ENCODE assay signal across 8 mouse cellular contexts in genomic region chr7:139368218-139368617, GRCm38 (mm10). TPM values are rescaled to one million over a fixed set of nuclear protein-coding genes. Genes with fewer than 3 reads are reported as not detected.
DNase-seq lines count a peak whose midpoint lies in the region; ATAC-seq and TF ChIP-seq lines count a peak whose summit lies in the region.

No protein-coding gene starts in this region.

- no peaks in the 10 kb centered on the region for H3K9me3 ChIP-seq in embryonic facial prominence, embryonic 11.5 days (replicated peaks; ENCODE audit: control insufficient read depth, low read length)
- H3K9me3 ChIP-seq in heart, postnatal 0 days (replicated peaks; ENCODE audit: control insufficient read depth, low read length), result no peaks in the 10 kb centered on the region
- no peaks in the 10 kb centered on the region for H3K9me3 ChIP-seq in liver, postnatal 0 days (ENCODE audit: low read length)

- peaks cover 44% of the 10 kb centered on the region for H3K4me1 ChIP-seq in kidney, adult 2 months (ENCODE audit: control insufficient read depth, insufficient read depth, low read length)
- peaks cover 13% of the 10 kb centered on the region for H3K4me1 ChIP-seq in embryonic facial prominence, embryonic 11.5 days (ENCODE audit: control insufficient read depth, insufficient read depth, low read length)
- H3K4me1 ChIP-seq in heart, postnatal 0 days (ENCODE audit: control insufficient read depth, insufficient read depth), result peaks cover 74% of the 10 kb centered on the region
- peaks cover 24% of the 10 kb centered on the region for H3K4me1 ChIP-seq in liver, postnatal 0 days (ENCODE audit: insufficient read depth)

- no peak for TF ChIP-seq CTCF in kidney, adult 2 months (conservative IDR thresholded peaks at IDR 0.05; ENCODE audit: insufficient read depth, insufficient read length, low read depth, low read length)
- TF ChIP-seq CTCF in heart, postnatal 0 days (IDR thresholded peaks at IDR 0.05; ENCODE audit: low read depth), result no peak
- TF ChIP-seq CTCF in liver, postnatal 0 days (IDR thresholded peaks at IDR 0.05; ENCODE audit: low read depth), result no peak

- no peak overlapping the region for H3K4me3 ChIP-seq in kidney, adult 2 months (ENCODE audit: insufficient read depth, low read depth, low read length)
- H3K4me3 ChIP-seq in embryonic facial prominence, embryonic 11.5 days (ENCODE audit: low read depth, low read length), result no peak overlapping the region
- no peak overlapping the region for H3K4me3 ChIP-seq in heart, postnatal 0 days (ENCODE audit: low read depth, low read length)
- H3K4me3 ChIP-seq in liver, postnatal 0 days (ENCODE audit: low read depth, low read length), result no peak overlapping the region

- no peak for TF ChIP-seq EP300 in heart, postnatal 0 days (IDR thresholded peaks at IDR 0.05; ENCODE audit: low read depth)
- no peak for TF ChIP-seq EP300 in liver, postnatal 0 days (IDR thresholded peaks at IDR 0.05; ENCODE audit: low read depth)

- H3K27ac ChIP-seq in kidney, adult 2 months (ENCODE audit: insufficient read depth, low read depth, low read length), result peak overlapping the region; percentile 21
- peak overlapping the region; percentile 69; the same call in 1 of the 2 replicates for H3K27ac ChIP-seq in embryonic facial prominence, embryonic 11.5 days (replicated peaks; ENCODE audit: low read depth, low read length)
- peak overlapping the region; percentile 84 for H3K27ac ChIP-seq in heart, postnatal 0 days (ENCODE audit: low read depth)
- peak overlapping the region; percentile 13 for H3K27ac ChIP-seq in liver, postnatal 0 days (ENCODE audit: low read depth)

- peak; percentile 40 for DNase-seq in kidney, adult 2 months
- no peak for DNase-seq in kidney, adult 11 months
- no peak for DNase-seq in embryonic facial prominence, embryonic 11.5 days (ENCODE audit: low spot score)
- DNase-seq in heart, postnatal 0 days (ENCODE audit: low spot score), result no peak
- no peak for DNase-seq in liver, postnatal 0 days
- no peak for DNase-seq in thymus, postnatal 4 days
- DNase-seq in right cerebral cortex, postnatal 25 days, result no peak
- no peak for DNase-seq in thymus, postnatal 36 days

- H3K36me3 ChIP-seq in kidney, adult 2 months (ENCODE audit: control insufficient read depth, insufficient read depth, low read length), result no peaks in the 10 kb centered on the region
- no peaks in the 10 kb centered on the region for H3K36me3 ChIP-seq in embryonic facial prominence, embryonic 11.5 days (replicated peaks; ENCODE audit: control insufficient read depth, insufficient read depth, low read depth, low read length)
- no peaks in the 10 kb centered on the region for H3K36me3 ChIP-seq in heart, postnatal 0 days (replicated peaks; ENCODE audit: control insufficient read depth, insufficient read depth, low read length)
- H3K36me3 ChIP-seq in liver, postnatal 0 days (replicated peaks; ENCODE audit: insufficient read depth, low read length), result no peaks in the 10 kb centered on the region

- TF ChIP-seq POLR2A in kidney, adult 2 months (IDR thresholded peaks at IDR 0.05; ENCODE audit: low read depth, low read length), result no peak

- no peak for ATAC-seq in embryonic facial prominence, embryonic 11.5 days (replicated peaks; ENCODE audit: insufficient number of reproducible peaks, low FRiP score, low TSS enrichment, low read depth)
- no peak for ATAC-seq in heart, postnatal 0 days (ENCODE audit: insufficient read depth, low read depth)
- no peak for ATAC-seq in liver, postnatal 0 days

- H3K4me2 ChIP-seq in embryonic facial prominence, embryonic 11.5 days (ENCODE audit: low read depth, low read length), result no peak overlapping the region
- H3K4me2 ChIP-seq in heart, postnatal 0 days (ENCODE audit: low read depth, low read length), result no peak overlapping the region
- no peak overlapping the region for H3K4me2 ChIP-seq in liver, postnatal 0 days (ENCODE audit: low read depth, low read length)

- no peaks in the 10 kb centered on the region for H3K27me3 ChIP-seq in kidney, adult 2 months (replicated peaks; ENCODE audit: control insufficient read depth, insufficient read depth, low read length)
- no peaks in the 10 kb centered on the region for H3K27me3 ChIP-seq in embryonic facial prominence, embryonic 11.5 days (ENCODE audit: control insufficient read depth, insufficient read depth, low read length)
- H3K27me3 ChIP-seq in heart, postnatal 0 days (ENCODE audit: control insufficient read depth, insufficient read depth, low read length), result no peaks in the 10 kb centered on the region
- H3K27me3 ChIP-seq in liver, postnatal 0 days (ENCODE audit: insufficient read depth, low read length), result no peaks in the 10 kb centered on the region

- WGBS in kidney, adult 2 months, result 79% methylated on average over 2 of the region's 2 CpGs
- 94% methylated on average over 2 of the region's 2 CpGs for WGBS in embryonic facial prominence, embryonic 11.5 days
- WGBS in heart, postnatal 0 days, result 40% methylated on average over 2 of the region's 2 CpGs
- WGBS in liver, postnatal 0 days (ENCODE audit: insufficient replicate concordance), result 73% methylated on average over 2 of the region's 2 CpGs

- H3K9ac ChIP-seq in embryonic facial prominence, embryonic 11.5 days (replicated peaks; ENCODE audit: low read length), result peak overlapping the region; percentile 30
- no peak overlapping the region for H3K9ac ChIP-seq in heart, postnatal 0 days (replicated peaks; ENCODE audit: low read depth, low read length)
- no peak overlapping the region for H3K9ac ChIP-seq in liver, postnatal 0 days (replicated peaks)

RNA-seq across cellular contexts. Expression of gene Inpp5a, which starts 20.7 kb away (rescaled TPM):
- polyA plus RNA-seq in kidney, adult 2 months (2012; rRNA removed), result 25.1 and 27.5 TPM in 2 replicates
- 26.1 and 28.4 TPM in 2 replicates for polyA plus RNA-seq in embryonic facial prominence, embryonic 11.5 days (2014; fragmentation: Nextera tagmentation; extraction: Ambion mirVana)
- total RNA-seq in heart, postnatal 0 days (2014; rRNA removed; ENCODE audit: low replicate concordance), result 43.4 and 44.1 TPM in 2 replicates
- polyA plus RNA-seq in heart, postnatal 0 days (2015; fragmentation: Nextera tagmentation; extraction: Ambion mirVana), result 57.9 and 65.2 TPM in 2 replicates
- polyA plus RNA-seq in liver, postnatal 0 days (2015; fragmentation: Nextera tagmentation; extraction: Ambion mirVana), result 6.0 and 6.9 TPM in 2 replicates

Comparison
In these comparisons a context has a peak if more than half of its experiments do, and no peak if none do; other contexts are left out.
1. H3K27ac ChIP-seq: peak in every context shown above with its lines; median percentile 84 in heart, postnatal 0 days; 69 in embryonic facial prominence, embryonic 11.5 days; 21 in kidney, adult 2 months; 13 in liver, postnatal 0 days.